Mouse (Mus musculus) heart, embryonic 11.5 days (tissue): ENCODE results near the gene Car10. TPM values are rescaled to one million over a fixed set of nuclear protein-coding genes. Genes with fewer than 3 reads are reported as not detected.

Source experiments
- ATAC-seq: fragments of 200-750 bp; cut with Nextera tagmentation; replicated peaks from 2 replicates; pipeline ENCODE4 v1.8.0; 2017; ENCODE audit warnings: moderate library complexity; ENCODE audit not compliant: insufficient number of reproducible peaks, low FRiP score, low TSS enrichment
- H3K27ac ChIP-seq: fragments of 300-500 bp; sonication (generic); 2 replicates; pipeline ENCODE4 v1.5.1; 2014; ENCODE audit warnings: mild to moderate bottlenecking, low read depth, low read length
- H3K27me3 ChIP-seq: fragments of 300-500 bp; sonication (generic); 2 replicates; pipeline ENCODE4 v1.6.1; 2014; ENCODE audit warnings: mild to moderate bottlenecking, low read length, mixed read lengths; ENCODE audit not compliant: control insufficient read depth, insufficient read depth
- H3K36me3 ChIP-seq: fragments of 300-500 bp; sonication (generic); 2 replicates; pipeline ENCODE4 v1.6.1; 2014; ENCODE audit warnings: mild to moderate bottlenecking, low read length, moderate library complexity, mixed read lengths; ENCODE audit not compliant: control insufficient read depth, insufficient read depth
- H3K4me1 ChIP-seq: fragments of 300-500 bp; sonication (generic); 2 replicates; pipeline ENCODE4 v1.6.1; 2014; ENCODE audit warnings: low read length; ENCODE audit not compliant: control insufficient read depth, insufficient read depth
- H3K4me2 ChIP-seq: fragments of 300-500 bp; sonication (generic); 2 replicates; pipeline ENCODE4 v1.6.1; 2014; ENCODE audit warnings: mild to moderate bottlenecking, moderate library complexity
- H3K4me3 ChIP-seq: fragments of 300-500 bp; sonication (generic); 2 replicates; pipeline ENCODE4 v1.5.1; 2014; ENCODE audit warnings: low read depth, low read length
- H3K9ac ChIP-seq: fragments of 300-500 bp; sonication (generic); 2 replicates; pipeline ENCODE4 v1.6.1; 2014; ENCODE audit warnings: mild to moderate bottlenecking, low read depth, low read length, moderate library complexity
- H3K9me3 ChIP-seq: fragments of 300-500 bp; sonication (generic); replicated peaks from 2 replicates; pipeline ENCODE4 v1.6.1; 2016; ENCODE audit warnings: low read length; ENCODE audit not compliant: control insufficient read depth
- WGBS: fragments of 180-500 bp; shearing (Covaris S2); extraction: QIAGEN DNeasy Blood & Tissue Kit; methylation state at CpG from one replicate; pipeline ENCODE4 v1.1.7; 2014; ENCODE audit not compliant: insufficient replicate concordance; 5-methylcytosine and 5-hydroxymethylcytosine counted together
- polyA plus RNA-seq: library from polyadenylated mRNA; unstranded; fragments of >200 nt; fragmentation: Nextera tagmentation; extraction: Ambion mirVana; gene quantifications from 2 replicates; pipeline ENCODE4 v1.2.1, GENCODE M21; 2014

Car10 gene
- polyA plus RNA-seq, 1 experiment from 2014 or later = 0.44 TPM

GRCm38 (mm10) chr11:93471573-93472179 is 373.8 kb downstream of the Car10 start:
- no peaks in the 10 kb centered on the region for H3K9me3 ChIP-seq
- H3K4me2 ChIP-seq = no peak overlapping the region
- ATAC-seq = no peak
- H3K4me1 ChIP-seq = no peaks in the 10 kb centered on the region
- no peaks in the 10 kb centered on the region for H3K36me3 ChIP-seq
- no peaks in the 10 kb centered on the region for H3K27me3 ChIP-seq
- H3K4me3 ChIP-seq = no peak overlapping the region
- H3K9ac ChIP-seq = no peak overlapping the region
- no peak overlapping the region for H3K27ac ChIP-seq
- 46% methylated on average over 10 of the region's 10 CpGs for WGBS

- Histone ChIP-seq H3K4me1 (no peaks in the 10 kb centered on the region), H3K27me3 (no peaks in the 10 kb centered on the region), H3K4me3 (no peak overlapping the region), H3K4me2 (no peak overlapping the region), H3K9me3 (no peaks in the 10 kb centered on the region), H3K27ac (no peak overlapping the region), H3K9ac (no peak overlapping the region), H3K36me3 (no peaks in the 10 kb centered on the region)
- WGBS = 59% methylated on average over 4 of the region's 4 CpGs
- ATAC-seq = no peak
Observed at GRCm38 (mm10) chr11:93484661-93485060, 386.8 kb downstream of the Car10 start.

- Histone ChIP-seq H3K27ac (no peak overlapping the region), H3K36me3 (no peaks in the 10 kb centered on the region), H3K9ac (no peak overlapping the region), H3K4me3 (no peak overlapping the region), H3K27me3 (no peaks in the 10 kb centered on the region), H3K4me2 (no peak overlapping the region), H3K4me1 (no peaks in the 10 kb centered on the region), H3K9me3 (no peaks in the 10 kb centered on the region)
- WGBS = 77% methylated on average over 1 of the region's 1 CpGs
- no peak for ATAC-seq
Observed at GRCm38 (mm10) chr11:93487021-93487420, 389.2 kb downstream of the Car10 start.

- H3K27me3 ChIP-seq = no peaks in the 10 kb centered on the region
- 86% methylated on average over 3 of the region's 3 CpGs for WGBS
- no peaks in the 10 kb centered on the region for H3K36me3 ChIP-seq
- H3K27ac ChIP-seq = no peak overlapping the region
- H3K9ac ChIP-seq = no peak overlapping the region
- no peaks in the 10 kb centered on the region for H3K4me1 ChIP-seq
- no peak for ATAC-seq
- no peak overlapping the region for H3K4me2 ChIP-seq
- no peak overlapping the region for H3K4me3 ChIP-seq
- no peaks in the 10 kb centered on the region for H3K9me3 ChIP-seq
Observed at GRCm38 (mm10) chr11:93487913-93488604, 390.2 kb downstream of the Car10 start.

GRCm38 (mm10) chr11:93490211-93490820 is 392.5 kb downstream of the Car10 start:
- Histone ChIP-seq H3K36me3 (no peaks in the 10 kb centered on the region), H3K27ac (no peak overlapping the region), H3K9me3 (no peaks in the 10 kb centered on the region), H3K4me2 (no peak overlapping the region), H3K9ac (no peak overlapping the region), H3K4me3 (no peak overlapping the region), H3K27me3 (no peaks in the 10 kb centered on the region), H3K4me1 (no peaks in the 10 kb centered on the region)
- WGBS = 78% methylated on average over 11 of the region's 11 CpGs
- no peak for ATAC-seq

- H3K4me2 ChIP-seq = no peak overlapping the region
- H3K4me1 ChIP-seq = no peaks in the 10 kb centered on the region
- H3K36me3 ChIP-seq = no peaks in the 10 kb centered on the region
- H3K9me3 ChIP-seq = no peaks in the 10 kb centered on the region
- H3K27me3 ChIP-seq = no peaks in the 10 kb centered on the region
- no peak overlapping the region for H3K27ac ChIP-seq
- no peak for ATAC-seq
- H3K4me3 ChIP-seq = no peak overlapping the region
- H3K9ac ChIP-seq = no peak overlapping the region
- 87% methylated on average over 6 of the region's 6 CpGs for WGBS
Observed at GRCm38 (mm10) chr11:93497896-93498295, 400.1 kb downstream of the Car10 start.

GRCm38 (mm10) chr11:93500442-93500841 is 402.6 kb downstream of the Car10 start:
- H3K27me3 ChIP-seq = no peaks in the 10 kb centered on the region
- no peak overlapping the region for H3K9ac ChIP-seq
- H3K4me2 ChIP-seq = no peak overlapping the region
- H3K9me3 ChIP-seq = no peaks in the 10 kb centered on the region
- H3K4me1 ChIP-seq = no peaks in the 10 kb centered on the region
- H3K36me3 ChIP-seq = no peaks in the 10 kb centered on the region
- no peak overlapping the region for H3K27ac ChIP-seq
- no peak overlapping the region for H3K4me3 ChIP-seq
- no peak for ATAC-seq
- WGBS = 43% methylated on average over 4 of the region's 4 CpGs

GRCm38 (mm10) chr11:93501671-93502070 is 403.8 kb downstream of the Car10 start:
- 73% methylated on average over 5 of the region's 5 CpGs for WGBS
- Histone ChIP-seq H3K4me1 (no peaks in the 10 kb centered on the region), H3K9ac (no peak overlapping the region), H3K27me3 (no peaks in the 10 kb centered on the region), H3K4me3 (no peak overlapping the region), H3K27ac (no peak overlapping the region), H3K36me3 (no peaks in the 10 kb centered on the region), H3K9me3 (no peaks in the 10 kb centered on the region), H3K4me2 (no peak overlapping the region)
- ATAC-seq = no peak
